Mouse (Mus musculus): ENCODE measurements at regions not wholly inside any gene's neighbourhood (a gene's known extent, or its start where the extent isn't known, plus 50 kb on each side); places are given as distances from the start of the nearest gene placed in this dataset.
A peak's percentile ranks its signal among the peaks of the same experiment; 100 is the strongest.

DNA sequence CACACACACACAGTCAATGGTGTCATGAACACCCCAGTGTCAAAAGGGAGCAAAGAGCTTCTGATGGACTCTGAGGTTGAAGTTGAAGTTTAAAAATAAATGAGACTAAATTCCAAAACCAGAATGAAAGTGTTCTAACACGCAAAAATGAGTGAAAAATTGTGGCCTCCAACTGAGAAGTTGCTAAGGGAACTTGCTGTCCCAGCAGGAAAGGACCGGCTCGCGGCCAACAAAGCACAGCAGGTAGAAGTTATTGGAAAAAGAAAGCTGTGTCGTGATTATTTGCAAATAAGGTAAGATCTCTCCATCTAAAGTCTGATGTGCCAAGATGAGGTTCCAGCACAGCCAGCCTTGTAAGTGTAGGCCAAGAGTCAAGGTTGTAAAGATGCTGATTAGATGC is 169.7 kb downstream of the Nrp2 start:
- no peak for DNase-seq (ENCODE audit: low read depth)

DNA sequence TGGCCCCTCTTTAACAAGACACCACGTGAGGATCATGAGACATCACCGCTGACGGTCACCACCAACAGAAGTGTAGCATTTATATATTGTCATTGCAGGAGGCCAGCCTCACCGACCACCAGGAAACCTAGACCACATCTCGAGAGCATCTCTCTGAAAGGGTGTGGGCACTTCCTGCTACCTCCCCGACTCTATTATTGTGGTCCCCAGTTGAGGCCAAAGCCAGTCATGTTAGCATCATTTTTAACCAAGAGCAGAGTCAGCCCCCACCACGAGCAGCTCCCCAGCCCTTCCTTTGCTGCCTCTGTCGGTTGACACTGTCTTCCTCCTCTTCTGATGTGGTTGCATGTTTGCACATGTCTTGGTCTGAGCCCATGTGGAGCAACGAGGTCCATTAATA is 172.5 kb downstream of the Nrp2 start:
- peak; percentile 3 for DNase-seq (ENCODE audit: low read depth)

DNA sequence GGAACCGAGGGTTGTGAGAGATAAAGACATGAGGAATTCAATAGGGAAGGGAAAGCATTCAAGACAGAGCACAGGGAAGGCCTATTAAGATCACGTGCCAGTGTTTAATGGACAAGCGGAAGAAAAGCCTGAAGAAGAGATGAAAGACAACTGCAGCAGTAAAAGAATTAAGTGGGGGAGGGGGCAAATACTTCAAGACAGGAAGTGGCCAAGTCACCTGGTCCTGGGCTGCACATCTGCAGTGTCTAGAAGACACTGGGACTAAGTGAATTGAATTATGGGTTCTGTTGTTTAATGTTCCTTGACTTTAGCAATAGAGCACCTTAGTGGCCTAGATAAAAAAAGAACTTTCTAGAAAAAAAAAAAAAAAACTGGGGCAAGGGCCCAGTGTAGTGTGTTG is 173.6 kb downstream of the Nrp2 start:
- no peak for DNase-seq (ENCODE audit: low read depth)

DNA sequence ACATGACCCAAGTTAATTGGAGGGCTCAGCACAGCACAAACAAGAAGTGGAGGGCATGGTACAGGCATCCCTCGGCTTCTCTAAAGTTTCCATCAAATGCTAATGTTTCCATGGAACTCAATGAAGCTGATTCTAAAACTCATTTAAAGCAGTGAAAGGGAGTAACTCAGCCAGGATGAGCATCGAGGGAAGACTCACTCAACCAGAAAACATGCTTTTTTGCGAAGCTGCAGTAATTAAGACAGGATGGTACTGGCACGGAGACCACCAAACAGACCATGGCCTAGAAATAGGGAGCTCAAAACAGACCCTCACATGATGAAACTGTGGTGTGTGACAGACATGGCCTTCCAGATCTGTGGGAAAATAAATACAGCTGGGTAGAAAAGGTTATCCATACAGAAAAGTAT is 177.8 kb downstream of the Nrp2 start:
- no peak for DNase-seq (ENCODE audit: low read depth)

DNA sequence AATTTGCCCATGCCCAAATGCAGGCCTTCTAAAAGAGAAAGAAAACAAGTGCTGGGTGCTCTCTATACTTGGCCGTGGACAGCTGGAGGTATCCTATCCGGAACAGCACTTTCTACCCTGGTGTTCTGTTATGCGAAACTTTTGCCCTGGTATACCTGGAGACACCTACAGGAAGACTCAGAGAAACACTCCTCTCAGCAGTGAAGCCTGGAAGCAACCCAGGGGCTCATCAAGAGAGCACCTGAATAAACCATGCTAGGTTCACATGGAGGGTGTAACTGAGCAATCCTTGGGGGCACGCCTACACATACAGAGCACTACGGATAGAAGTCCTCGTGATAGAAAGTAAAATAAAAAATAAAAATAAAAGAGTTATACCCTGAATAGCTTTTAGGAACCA is 178.4 kb downstream of the Nrp2 start:
- DNase-seq (ENCODE audit: low read depth), result no peak

DNA sequence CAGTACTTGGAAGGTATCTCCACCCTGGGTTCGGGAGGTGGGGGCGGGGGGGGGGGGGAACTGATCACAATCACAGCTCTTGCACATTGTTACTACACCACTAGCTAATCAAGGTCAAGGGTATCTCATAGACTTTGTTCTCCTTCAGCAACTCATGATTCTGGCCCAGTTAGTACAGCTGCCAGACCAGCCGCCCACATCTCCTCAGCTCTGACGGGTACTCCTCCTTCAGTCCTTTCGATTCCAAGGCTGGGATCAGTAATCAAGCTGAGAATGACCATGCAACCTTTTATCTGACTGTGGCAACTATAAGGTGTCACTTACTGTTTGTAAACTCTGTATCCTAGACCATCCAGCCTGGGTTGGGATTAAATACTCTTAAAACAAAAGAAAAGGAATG is 178.9 kb downstream of the Nrp2 start:
- DNase-seq (ENCODE audit: low read depth), result no peak

DNA sequence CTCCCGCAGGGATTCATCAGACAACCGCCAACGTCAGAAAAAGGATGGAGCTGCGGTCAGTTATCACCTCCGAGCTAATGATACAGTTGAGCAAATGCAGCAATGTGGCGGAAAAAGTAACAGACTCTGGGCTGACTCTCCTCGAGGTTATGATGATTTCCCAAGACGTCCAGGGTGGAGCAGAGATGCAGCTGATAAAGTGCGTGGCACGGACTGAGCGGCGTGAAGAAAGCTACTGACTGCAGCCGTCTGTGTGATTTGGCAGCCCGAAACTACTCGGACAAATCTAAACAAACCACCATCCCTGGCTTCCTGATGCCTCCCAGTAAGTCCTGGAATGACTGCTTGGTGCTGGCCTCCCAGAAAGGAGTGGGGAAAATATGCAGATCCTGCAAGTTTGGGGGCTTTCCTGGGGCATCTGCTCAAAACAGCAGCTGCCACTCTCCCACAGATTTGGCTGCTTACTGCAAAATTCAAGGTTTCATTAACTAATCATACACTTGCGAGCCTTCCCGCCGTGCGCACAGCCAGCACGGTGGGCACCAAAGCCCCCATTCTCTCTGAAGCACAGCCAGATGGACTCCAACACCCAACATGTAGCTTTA is 181.9 kb downstream of the Nrp2 start:
- no peak for DNase-seq (ENCODE audit: low read depth)

DNA sequence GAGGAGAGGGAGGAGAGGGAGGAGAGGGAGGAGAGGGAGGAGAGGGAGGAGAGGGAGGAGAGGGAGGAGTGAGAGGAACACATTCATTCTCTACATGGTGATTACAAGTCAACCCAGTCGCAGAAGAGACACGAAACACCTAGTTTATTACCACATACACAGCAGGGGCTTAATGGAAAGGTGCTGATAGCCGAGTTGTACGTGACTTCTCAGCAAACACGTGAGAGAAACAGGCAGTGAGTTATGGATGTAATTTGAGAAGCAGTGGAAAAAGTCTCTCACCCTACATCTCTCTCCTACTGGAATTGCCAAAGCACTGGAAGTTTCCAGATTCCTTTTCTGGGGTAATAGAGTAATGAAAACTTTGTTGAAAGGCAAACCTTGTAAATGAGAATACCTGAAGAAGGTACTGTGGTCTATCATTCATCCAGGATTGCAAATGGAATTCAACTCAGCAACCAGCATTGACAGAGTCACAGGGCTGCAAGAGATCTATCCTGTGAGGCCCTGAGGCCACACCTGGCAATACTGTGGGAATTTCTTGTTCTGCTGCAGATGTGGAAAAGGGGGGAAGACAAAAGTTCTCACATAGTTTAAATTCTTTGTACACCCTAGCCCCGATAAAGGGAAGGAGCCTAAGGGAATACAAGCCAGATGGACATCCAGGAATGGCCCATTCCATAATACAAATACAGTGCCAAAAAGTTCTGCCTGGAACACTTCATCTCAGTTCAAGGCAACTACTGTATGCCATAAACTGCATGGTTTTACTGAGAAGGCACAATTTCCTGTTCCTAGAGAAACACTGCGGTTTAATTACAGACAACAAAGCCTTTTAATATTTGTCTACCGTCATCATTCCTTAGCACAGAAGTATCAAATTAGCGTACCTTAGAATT is 184.7 kb downstream of the Nrp2 start:
- no peak for DNase-seq (ENCODE audit: low read depth)

DNA sequence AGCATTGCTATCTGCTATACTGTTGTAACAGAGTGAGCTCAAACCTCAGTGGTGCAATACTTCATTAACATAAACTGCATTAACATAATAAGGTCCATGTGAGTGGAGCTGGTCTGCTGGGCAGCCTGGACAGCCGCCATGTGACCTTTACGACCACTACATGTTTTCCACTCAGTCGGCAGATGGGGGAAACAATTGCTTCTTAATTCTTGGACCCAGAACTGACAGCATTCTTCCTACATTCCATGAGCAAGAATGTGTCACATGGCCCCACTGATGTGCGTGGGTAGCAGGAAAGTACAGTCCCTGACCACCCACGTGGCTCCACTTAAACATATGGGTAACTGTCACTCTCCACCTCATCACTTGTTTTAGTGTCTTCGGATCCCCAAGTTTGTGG is 198.3 kb downstream of the Nrp2 start:
- no peak for DNase-seq (ENCODE audit: low read depth)

DNA sequence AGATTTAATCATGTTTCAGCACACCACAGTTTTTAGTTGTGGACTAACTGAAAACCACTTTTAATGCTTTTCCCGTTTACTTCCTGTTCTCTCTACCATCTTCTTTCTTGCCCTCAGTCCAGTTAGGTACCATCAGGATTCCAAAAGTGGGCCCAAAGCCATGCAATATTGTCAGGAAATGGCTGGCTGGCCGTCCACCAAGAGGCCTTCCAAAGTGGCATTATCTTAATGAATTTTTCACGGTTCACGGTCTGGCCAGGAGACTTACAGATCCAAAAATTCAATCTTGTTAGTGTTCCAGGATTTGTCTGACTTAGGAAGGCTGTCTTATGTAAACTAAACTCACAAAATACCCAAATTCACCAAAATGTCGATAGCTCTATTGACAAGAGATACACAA is 198.8 kb downstream of the Nrp2 start:
- DNase-seq (ENCODE audit: low read depth), result no peak

DNA sequence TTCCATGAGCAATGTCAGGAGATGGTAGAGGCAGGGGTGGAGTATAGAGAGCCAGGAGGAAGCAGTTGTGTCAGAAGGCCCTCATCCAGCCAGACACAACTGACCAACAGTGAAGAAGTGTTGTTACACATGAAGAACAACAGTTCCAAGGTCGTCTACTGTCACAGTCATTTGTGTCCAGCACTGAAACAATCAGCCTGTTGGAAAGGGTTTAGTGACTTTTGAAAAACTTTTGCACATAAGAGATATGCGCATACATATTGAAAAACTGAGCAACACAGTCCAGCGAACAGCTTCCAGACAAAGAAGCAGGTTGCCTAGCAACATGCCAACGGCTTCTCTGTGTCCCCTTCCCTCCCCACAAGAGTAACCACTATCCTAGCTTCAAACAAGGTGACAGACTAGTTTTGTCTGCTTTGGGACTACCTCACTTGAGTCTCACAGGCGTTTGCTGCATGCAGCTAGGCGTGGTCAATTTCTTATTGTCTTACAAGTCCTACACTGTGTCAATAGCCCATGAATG is 199.9 kb downstream of the Nrp2 start:
- no peak for DNase-seq (ENCODE audit: low read depth)

DNA sequence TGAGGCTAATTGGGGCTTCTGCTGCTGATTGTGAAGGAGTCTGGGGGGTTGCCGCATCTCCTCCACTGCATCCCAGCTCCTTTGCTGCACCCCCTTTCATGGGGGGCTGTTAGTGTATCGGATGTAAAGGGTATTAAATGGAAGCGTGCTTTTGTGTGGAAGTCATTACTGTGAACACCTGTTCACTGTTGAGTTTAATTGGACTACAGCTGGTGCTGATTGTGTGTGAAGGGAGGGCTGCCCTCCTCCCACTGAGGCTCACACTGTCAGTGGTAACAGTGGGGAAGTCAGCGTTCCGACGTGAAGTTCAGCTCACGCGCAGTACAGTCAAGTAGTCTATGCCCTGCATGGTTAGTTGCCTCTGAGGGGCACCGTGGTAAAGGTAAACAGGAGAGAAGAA is 202.7 kb downstream of the Nrp2 start:
- no peak for DNase-seq (ENCODE audit: low read depth)

DNA sequence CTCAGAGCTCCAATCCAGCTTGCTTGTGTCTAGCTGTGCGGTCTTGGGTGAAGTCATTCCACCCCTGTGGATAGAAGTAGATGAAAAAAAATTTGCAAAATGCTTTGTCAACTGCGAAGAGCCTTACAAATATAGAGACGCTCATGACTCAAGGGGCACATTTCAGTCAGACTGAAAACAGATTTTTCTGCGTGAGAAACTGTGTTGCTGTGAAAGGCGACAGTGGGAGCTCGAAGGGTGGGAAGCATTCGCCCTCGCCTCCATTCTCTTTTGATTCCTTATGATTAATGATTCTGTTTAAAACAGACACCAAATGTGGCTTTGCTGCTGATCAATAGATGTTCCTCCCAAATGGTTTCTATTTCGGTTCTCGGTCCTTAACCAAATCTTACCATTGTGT is 204.2 kb downstream of the Nrp2 start:
- no peak for DNase-seq (ENCODE audit: low read depth)

Data from 416B (cell line).